Mouse (Mus musculus): ENCODE results near the gene Fbxo40.

GRCm38 (mm10) chr16:37011922-37012289, 21.6 kb upstream of the Fbxo40 start:
- no peak for TF ChIP-seq CTCF (IDR thresholded peaks at IDR 0.05; ENCODE audit: control insufficient read depth, insufficient read depth, low read length)
- TF ChIP-seq POLR2A (IDR thresholded peaks at IDR 0.05; ENCODE audit: borderline replicate concordance, control insufficient read depth, low read depth, low read length) = no peak

Data from bone marrow, adult 2 months (tissue).